Mouse (Mus musculus): ENCODE data around the gene Atf1.

GRCm38 (mm10) chr15:100248665-100249433 lies 21.2 kb downstream of the Atf1 start:
- no peak for TF ChIP-seq POLR2A (IDR thresholded peaks at IDR 0.05; ENCODE audit: insufficient read depth, low read depth, low read length)
- TF ChIP-seq CTCF (IDR thresholded peaks at IDR 0.05; ENCODE audit: insufficient read depth, low read depth, low read length): no peak

Measured in olfactory bulb, adult 2 months (tissue).